Mouse (Mus musculus) cortical plate, adult 2 months (tissue): ENCODE results near the gene Adat1. TPM values are rescaled to one million over a fixed set of nuclear protein-coding genes. Genes with fewer than 3 reads are reported as not detected.

Experiments used
- H3K27ac ChIP-seq: fragments of 200-500 bp; 2 replicates; pipeline ENCODE4 v1.5.1; 2012; ENCODE audit warnings: low read length, control low read depth, inconsistent platforms; ENCODE audit not compliant: insufficient read depth
- H3K4me1 ChIP-seq: fragments of 200-500 bp; 2 replicates; pipeline ENCODE4 v1.6.1; 2011; ENCODE audit warnings: low read length; ENCODE audit not compliant: control insufficient read depth, insufficient read depth
- H3K4me3 ChIP-seq: fragments of 200-500 bp; 2 replicates; pipeline ENCODE4 v1.5.1; 2011; ENCODE audit warnings: mild to moderate bottlenecking, low read length, control low read depth; ENCODE audit not compliant: insufficient read depth
- CTCF ChIP-seq: fragments of 200-500 bp; IDR thresholded peaks from 2 replicates; pipeline ENCODE4 v1.5.1; 2011; ENCODE audit warnings: mild to moderate bottlenecking, control low read depth, low read length; ENCODE audit not compliant: insufficient read depth; ENCODE audit errors: extremely low read depth
- POLR2A ChIP-seq: fragments of 200-500 bp; IDR thresholded peaks from 2 replicates; pipeline ENCODE4 v1.6.1; 2011; ENCODE audit warnings: mild to moderate bottlenecking, low read length, control low read depth; ENCODE audit not compliant: insufficient read depth; ENCODE audit errors: extremely low read depth
- polyA plus RNA-seq: library from polyadenylated mRNA; depleted of rRNA; stranded (reverse); fragments of >200 nt; gene quantifications from 2 replicates; pipeline ENCODE4 v1.2.3, GENCODE M21; 2012; rRNA removed

Adat1 gene
- polyA plus RNA-seq = 8.1 and 8.3 TPM in 2 replicates

DNA sequence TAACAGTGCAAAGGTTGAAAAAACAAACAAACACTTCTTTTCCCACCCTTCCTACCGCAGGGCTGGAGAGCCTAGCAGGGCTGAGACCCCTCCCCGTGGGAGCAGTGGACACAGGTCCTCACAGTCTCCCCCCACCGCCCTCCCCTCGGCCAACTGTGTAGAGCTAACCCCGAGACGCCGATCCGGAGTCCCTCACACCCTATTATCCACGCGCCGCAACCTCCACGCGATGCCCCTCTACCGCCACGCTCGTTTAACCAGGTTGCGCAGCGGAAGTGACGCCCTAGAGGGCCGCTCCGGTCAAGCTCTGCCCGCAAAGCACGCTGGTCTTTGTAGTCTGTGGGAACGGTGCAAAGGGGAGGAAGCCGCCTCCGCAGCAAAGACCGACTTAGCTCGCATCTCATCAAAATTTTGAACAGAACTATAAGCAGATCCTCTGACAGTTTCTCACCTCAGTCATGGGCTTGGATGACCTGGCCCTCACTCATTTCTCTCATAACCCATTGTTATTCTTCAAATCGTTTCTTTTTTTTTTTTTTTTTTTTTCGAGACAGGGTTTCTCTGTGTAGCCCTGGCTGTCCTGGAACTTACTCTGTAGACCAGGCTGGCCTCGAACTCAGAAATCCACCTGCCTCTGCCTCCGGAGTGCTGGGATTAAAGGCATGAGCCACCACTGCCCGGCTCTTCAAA, at the start of gene Adat1:
Gene Adat1, minus strand, starts transcription at position 290 of the 690 bp plus-strand sequence.
- H3K4me3 ChIP-seq = peak within 1 kb of the TSS; percentile 90
- H3K4me1 ChIP-seq = no peaks in the 10 kb centered on the region
- peak; percentile 81; the same call in 1 of the 2 replicates for TF ChIP-seq POLR2A
- TF ChIP-seq CTCF = no peak
- H3K27ac ChIP-seq = no peak within 1 kb of the TSS

DNA sequence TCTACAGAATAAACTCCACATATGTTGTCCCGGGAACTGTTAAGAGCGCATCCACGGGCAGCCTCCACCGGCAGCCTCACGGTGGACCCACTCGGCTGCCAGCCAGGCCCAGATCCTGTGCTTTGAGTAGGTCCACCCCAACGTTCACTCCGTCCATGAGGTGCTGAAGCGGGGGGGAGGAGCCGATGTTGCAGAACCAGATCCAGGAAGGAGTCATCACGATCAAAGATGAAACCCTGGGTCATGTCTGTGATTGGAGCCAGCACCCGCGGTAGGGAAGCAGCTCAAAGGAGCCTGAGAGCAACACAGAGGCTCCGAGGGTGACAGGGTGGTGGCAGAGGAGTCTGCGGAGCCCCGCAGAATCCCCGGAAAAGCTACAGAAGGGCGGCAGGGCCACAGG, 45.4 kb upstream of the Adat1 start:
- Histone ChIP-seq H3K27ac (no peak overlapping the region), H3K4me1 (no peaks in the 10 kb centered on the region), H3K4me3 (no peak overlapping the region)
- TF ChIP-seq POLR2A (no peak), CTCF (no peak)

DNA sequence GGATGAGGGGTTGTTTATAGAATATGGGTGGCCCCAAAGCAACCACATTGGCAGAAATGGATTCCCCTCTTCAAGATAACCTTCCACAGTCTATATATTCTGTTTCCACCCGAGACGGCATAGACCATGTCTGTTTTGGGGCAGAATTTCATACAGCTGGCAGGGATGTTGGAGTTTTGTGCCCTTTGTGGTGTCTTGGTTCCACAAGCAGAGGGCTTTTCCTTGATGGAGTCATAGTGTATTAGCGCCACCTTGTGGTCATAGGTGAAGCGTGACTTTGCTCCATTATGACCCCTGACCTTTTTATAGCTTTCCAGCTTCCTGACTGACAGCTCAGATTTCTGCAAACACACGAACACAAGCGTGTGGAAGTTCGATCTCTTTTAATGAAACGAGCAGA, 42.5 kb upstream of the Adat1 start:
- peak; percentile 70 for TF ChIP-seq CTCF
- TF ChIP-seq POLR2A = no peak
- Histone ChIP-seq H3K4me1 (no peaks in the 10 kb centered on the region), H3K27ac (no peak overlapping the region), H3K4me3 (no peak overlapping the region)

DNA sequence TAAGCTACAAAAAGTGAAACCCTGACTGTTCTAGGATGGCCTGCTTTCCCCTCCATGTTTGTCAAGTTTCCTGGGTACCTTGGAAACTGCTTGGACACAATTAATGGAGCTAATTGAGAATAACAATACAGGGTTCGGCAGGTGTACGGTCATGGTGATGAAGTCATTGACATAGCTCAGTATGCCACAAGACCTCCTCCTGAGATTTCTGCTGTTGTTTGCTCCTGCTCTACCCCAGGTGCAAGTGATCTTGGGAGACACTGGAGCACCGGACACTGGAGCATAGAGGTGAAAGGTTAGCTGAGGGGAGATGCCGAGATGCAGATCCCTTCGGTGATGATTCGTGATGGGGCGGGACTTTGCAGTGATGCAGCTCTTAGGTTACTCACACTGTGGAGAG, 41.0 kb upstream of the Adat1 start:
- H3K4me1 ChIP-seq = no peaks in the 10 kb centered on the region
- no peak overlapping the region for H3K27ac ChIP-seq
- TF ChIP-seq CTCF (no peak), POLR2A (no peak)
- no peak overlapping the region for H3K4me3 ChIP-seq

DNA sequence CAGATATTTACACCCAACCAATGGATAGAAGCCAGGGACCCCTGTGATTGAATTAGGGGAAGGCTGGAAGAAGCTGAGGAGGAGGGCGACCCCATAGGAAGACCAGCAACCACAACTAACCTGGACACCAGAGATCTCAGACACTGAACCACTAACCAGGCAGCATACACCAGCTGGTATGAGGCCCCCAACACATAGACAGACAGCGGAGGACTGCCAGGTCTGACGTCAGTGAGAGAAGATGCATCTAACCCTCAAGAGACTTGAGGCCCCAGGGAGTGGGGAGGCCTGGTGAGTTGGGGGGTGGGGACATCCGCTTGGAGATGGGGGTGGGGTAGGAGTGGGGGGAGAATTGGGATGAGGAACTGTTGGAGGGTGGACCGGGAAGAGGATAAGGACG, 38.6 kb upstream of the Adat1 start:
- H3K4me3 ChIP-seq = no peak overlapping the region
- TF ChIP-seq POLR2A (no peak), CTCF (no peak)
- no peak overlapping the region for H3K27ac ChIP-seq
- H3K4me1 ChIP-seq = no peaks in the 10 kb centered on the region

DNA sequence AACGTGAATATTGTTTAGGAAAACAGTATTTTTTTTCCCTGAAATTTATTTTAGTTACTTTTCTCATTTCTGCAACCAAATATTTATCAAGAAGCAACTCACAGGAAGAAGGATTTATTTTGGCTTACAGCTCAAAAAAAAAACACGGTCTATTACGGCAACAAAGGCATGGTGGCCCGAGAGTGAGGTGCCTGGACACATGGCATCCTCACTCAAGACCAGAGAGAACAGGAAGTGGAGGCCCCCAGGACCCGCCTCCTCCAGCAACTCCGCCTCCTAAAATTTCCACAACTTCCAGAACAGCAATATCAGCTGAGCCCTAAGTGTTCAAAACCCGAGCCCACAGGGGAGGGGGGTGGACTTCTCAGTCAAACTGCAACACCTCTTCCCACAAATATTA, 37.4 kb upstream of the Adat1 start:
- H3K4me3 ChIP-seq = no peak overlapping the region
- no peaks in the 10 kb centered on the region for H3K4me1 ChIP-seq
- no peak for TF ChIP-seq CTCF
- TF ChIP-seq POLR2A = no peak
- H3K27ac ChIP-seq = no peak overlapping the region

DNA sequence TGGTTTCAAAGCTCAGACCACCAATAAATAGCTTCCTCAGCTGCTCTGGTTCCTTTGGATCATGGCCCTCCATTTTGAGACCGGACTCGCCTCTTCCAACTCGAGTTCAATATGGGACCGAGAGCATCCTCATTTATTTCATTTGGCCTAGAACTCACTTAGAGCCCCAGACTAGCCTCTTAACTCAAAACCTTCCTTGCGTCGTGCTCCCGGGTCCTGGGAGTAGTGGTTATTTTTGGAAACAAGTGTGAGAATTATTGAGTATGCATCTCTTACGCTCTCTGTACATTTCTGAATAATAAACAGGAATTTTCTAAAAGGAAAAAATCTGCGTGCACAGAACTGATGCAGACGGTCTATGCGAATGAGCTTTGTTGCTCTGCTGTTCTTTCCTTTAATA, 22.8 kb upstream of the Adat1 start, which contains the start of gene Gm6793:
Gene Gm6793, minus strand, starts transcription at position 101 of the 400 bp plus-strand sequence.
- H3K4me3 ChIP-seq = no peak within 1 kb of the TSS
- TF ChIP-seq POLR2A (no peak), CTCF (no peak)
- peaks cover 5% of the 10 kb centered on the region for H3K4me1 ChIP-seq
- H3K27ac ChIP-seq = no peak within 1 kb of the TSS

DNA sequence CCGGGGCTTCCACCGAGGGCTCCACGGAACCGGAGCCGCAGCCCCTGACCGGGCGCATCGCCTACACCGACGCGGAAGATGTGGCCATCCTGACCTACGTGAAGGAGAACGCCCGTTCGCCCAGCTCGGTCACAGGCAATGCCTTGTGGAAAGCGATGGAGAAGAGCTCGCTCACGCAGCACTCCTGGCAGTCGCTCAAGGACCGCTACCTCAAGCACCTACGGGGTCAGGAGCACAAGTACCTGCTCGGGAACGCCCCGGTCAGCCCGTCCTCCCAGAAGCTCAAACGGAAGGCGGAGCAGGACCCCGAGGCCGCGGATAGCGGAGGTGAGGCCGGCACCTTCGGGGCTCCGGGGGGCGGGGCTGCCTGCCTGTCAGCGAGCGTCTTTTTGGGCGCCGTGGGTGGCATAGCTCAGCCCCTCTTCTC, 19.7 kb upstream of the Adat1 start:
- H3K4me3 ChIP-seq = peak overlapping the region; percentile 83
- peak overlapping the region; percentile 26; the same call in 1 of the 2 replicates for H3K27ac ChIP-seq
- peaks cover 5% of the 10 kb centered on the region for H3K4me1 ChIP-seq
- no peak for TF ChIP-seq POLR2A
- TF ChIP-seq CTCF = no peak

DNA sequence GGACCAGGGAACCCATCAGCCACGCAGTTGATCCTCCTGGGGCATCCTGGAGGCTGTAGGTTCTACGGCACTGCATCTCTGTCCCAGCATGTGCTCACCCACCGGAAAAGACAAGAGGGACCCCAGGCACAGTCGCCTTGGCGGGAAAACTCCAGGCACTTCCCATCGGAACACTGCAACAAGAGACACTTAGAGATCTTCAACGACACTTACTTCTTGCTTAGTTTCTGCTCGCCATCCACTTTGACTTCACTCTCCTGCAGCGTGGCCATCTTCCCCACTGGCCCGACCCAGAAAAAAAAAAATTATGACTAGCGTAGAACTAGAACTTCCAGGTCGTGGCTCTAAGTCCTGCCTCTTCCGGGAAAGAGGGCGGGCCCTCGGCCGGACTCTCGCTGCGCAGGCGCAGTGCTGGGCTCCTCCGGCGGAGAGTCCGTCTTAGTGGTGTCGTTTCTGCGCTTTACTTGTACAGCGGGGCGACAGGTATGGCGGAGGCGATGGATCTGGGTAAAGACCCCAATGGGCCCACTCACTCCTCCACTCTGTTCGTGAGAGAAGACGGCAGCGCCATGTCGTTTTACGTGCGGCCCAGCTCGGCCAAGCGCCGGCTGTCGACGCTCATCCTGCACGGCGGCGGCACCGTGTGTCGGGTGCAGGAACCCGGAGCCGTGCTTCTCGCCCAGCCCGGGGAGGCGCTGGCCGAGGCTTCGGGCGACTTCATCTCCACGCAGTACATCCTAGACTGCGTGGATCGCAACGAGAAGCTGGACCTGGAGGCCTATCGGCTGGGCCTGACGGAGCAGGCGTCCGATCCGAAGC, 19.1 kb upstream of the Adat1 start, which contains the start of the genes Kars and Terf2ip:
Gene Kars, minus strand, starts transcription at position 327 of the 819 bp plus-strand sequence.
Gene Terf2ip, plus strand, starts transcription at position 402 of the 819 bp plus-strand sequence.
- TF ChIP-seq CTCF (no peak), POLR2A (peak; percentile 98)
- Histone ChIP-seq H3K4me1 (peaks cover 5% of the 10 kb centered on the region), H3K27ac (peak within 1 kb of the TSS; percentile 26; the same call in 1 of the 2 replicates), H3K4me3 (peak within 1 kb of the TSS; percentile 83)

DNA sequence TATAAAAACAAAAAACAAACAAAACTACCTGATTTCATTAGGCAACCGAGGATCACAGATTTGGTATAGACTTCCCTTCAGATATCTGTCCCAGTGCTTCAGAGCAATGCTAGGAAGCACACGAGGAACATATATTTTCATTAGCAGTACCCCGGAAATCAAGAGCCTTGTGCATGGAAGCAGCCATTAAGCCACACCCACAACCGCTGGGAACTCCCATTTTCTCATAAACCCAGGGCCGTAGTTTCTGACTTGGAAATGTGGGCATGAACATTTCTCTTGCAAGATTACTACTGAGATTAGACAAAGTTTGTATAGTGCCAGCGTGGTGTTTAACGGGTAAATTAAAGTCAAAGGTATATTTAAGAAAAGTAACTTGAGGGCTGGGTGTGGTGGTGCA, 17.5 kb upstream of the Adat1 start:
- TF ChIP-seq CTCF (no peak), POLR2A (no peak)
- Histone ChIP-seq H3K4me1 (peaks cover 5% of the 10 kb centered on the region), H3K27ac (no peak overlapping the region), H3K4me3 (no peak overlapping the region)
